Mouse (Mus musculus): ENCODE data around the gene Trim63.
A peak's percentile ranks its signal among the peaks of the same experiment; 100 is the strongest.
"Not testable (repeated sequence)": the region's sequence is repeated elsewhere in the genome, so short reads cannot be mapped to it uniquely, and the experiment has no call there.

The Trim63 gene

DNA sequence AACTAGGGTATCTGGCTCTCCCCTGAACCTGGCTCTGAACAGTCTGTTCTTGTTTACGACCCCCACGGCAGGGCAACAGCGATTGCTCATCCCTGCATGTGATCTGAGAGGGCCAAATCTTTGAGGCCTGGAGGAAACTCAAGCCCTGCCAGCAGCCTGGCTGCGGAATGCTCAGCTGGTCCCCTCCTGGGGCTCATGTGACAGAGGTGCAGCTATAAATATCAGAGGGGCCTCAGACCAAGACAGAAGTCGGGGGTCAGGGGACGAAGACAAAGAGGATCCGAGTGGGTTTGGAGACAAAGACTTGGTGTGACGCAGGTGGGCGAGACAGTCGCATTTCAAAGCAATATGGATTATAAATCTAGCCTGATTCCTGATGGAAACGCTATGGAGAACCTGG, at the start of gene Trim63:
Trim63 (plus strand) TSS at position 245 of the 400 bp plus-strand sequence.
- DNase-seq (ENCODE audit: low read depth), result no peak

DNA sequence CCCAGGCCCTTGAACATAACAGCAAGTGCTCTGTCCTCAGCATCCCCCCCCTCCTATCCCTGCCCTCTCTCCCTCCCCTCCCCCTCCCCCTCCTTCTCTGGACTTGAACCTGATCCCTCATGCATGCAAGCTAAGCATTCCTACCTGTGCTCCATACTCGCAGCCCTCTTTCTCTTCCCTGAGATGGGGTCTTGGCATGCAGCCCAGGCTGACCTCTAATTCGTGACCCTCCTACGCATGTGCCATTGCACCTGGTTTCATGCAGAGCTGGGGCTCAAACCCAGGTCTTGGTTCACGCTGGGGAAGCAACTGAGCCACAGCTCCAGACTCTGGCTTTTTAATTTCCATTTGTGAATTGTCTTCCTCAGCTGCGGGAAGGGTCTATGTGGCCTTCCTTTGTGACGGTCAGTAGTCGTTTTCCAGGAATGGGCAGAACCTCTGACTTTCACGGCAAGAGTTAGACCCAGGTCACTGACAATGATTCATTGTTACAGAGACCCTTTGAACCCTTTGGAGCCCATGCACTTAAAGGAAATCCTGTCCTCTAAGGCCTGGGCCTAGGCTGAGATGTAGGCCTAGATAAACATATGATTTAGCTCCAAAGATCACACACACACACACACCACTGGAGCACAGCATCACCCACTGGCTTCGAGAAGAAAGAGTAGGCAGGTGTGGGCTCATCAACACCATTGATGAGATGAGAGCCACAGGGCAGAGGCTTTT, 48.9 kb upstream of the Trim63 start:
- DNase-seq (ENCODE audit: low read depth), result no peak

GRCm38 (mm10) chr4:134268102-134268655, 46.7 kb upstream of the Trim63 start:
- DNase-seq (ENCODE audit: low read depth), result no peak

GRCm38 (mm10) chr4:134269622-134270021, 45.3 kb upstream of the Trim63 start:
- DNase-seq (ENCODE audit: low read depth), result peak; percentile 64

GRCm38 (mm10) chr4:134271979-134272378, 42.9 kb upstream of the Trim63 start:
- DNase-seq (ENCODE audit: low read depth), result no peak

GRCm38 (mm10) chr4:134272731-134273416, 42.0 kb upstream of the Trim63 start:
- peak; percentile 53 for DNase-seq (ENCODE audit: low read depth)

DNA sequence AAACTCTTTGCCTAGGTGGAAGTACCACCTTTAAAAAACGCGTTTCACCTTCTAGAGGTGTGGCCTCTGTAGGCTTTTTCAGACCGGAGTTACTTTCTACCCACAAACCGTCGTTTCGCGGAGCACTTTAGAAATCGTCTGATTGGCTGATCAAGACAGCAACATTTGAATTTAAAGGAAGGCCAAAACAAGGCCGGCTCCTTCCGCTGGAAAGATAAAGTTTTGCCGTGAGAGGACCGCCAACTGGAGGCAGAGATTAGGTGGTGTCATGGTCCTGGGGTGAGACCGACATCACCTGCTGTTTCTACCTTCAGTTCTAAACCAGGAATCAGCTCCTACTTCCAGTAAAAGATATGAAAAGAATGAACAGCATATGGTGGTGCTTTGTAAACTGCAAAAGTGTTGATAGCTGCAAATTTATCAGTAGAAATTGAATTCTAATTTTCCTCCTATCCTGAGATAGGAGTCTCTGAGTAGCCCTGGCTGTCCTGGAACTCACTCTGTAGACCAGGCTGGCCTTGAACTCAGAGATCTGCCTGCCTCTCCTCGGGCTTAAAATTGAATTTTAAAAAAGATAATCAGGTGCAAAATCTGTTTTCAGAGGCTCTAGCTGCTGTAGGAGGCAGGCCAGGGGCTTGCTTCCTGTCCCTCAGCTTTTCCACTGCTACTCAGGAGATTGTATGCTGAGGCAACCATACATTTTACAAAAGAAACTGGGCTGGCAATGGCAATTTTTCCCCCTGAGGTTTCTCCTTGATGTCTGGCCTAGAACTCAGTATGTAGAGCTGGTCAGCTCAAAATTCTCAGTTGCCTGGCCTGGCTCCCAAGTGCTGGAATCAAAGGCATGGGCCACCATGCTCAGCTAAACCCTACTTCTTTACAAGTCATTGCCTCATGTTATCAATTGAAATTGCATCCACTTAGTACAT, 41.2 kb upstream of the Trim63 start:
- DNase-seq (ENCODE audit: low read depth), result peak; percentile 92

GRCm38 (mm10) chr4:134284942-134285341, 30.0 kb upstream of the Trim63 start:
- no peak for DNase-seq (ENCODE audit: low read depth)

DNA sequence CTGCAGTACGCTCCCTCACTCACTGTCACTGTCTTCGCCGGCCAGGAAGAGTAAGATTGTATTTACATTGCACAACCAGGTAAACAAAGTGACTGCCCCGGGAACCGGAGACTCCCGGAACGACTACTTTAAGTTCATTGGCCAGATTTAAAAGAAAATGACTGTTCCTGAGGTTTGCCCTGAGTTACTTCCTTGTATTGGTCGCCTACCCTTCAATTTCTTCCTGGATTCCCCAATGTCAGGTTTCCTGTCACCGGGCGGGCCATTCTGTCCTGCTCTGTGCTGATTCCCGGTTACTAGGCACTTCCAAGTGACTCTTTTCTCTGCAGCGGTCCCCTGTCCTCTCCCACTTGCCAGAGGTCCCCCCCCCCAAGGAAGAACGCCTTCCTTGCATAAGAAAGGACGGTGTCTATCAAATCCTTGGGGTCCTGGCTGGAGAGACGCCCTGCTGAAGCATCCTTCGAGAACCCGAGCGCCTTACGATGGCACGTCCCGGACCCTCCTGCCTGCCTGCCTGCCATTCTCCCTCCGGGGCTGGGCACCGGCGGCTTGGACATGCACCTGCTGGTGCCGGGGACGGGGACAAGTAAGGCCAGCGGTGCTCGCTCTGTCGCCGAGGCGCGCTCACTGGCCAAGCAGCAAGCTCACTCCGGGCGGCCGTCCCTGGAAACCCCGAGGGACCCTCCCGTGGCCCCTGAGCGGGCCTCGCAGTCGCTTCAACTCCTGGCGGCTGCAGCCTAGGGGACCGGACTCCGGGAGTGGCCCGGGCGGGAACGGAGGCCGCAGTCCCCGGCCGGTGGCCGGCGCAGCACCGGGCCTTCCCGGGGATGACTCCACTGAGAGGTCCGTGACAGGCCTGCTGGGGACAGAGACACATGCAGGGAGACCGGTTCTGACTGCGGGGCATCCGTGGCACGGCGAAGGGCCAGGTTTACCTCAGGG, 28.4 kb upstream of the Trim63 start:
- DNase-seq (ENCODE audit: low read depth), result no peak

DNA sequence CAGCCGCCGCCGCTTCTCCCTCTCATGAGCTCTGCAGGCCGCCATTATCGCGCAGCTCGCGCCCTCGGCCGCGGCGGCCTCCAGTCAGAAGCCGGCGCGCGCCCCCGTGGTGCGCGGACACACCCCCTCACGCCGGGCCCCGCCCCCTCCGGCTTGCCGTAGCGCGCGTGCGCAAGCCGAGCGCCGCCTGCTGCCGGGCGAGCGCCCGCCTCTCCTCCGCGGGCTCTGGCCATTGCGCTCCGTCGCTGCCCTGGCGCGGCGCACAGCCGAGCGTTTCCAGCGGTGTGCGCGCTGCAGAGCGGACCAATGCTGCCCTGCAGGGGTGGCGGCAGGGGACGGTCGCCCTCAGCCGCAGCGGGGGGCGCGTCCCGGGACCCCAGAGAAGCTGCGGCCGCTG, 27.8 kb upstream of the Trim63 start:
- DNase-seq (ENCODE audit: low read depth), result peak; percentile 97

- peak; percentile 89 for DNase-seq (ENCODE audit: low read depth)
These were observed 27.3 kb upstream of the Trim63 start, which contains the start of gene Pdik1l for GRCm38 (mm10) chr4:134287575-134288025. Gene Pdik1l (minus strand): TSS chr4:134287895.

GRCm38 (mm10) chr4:134288397-134289256, 26.3 kb upstream of the Trim63 start:
- no peak for DNase-seq (ENCODE audit: low read depth)

- DNase-seq (ENCODE audit: low read depth), result peak; percentile 92
These were observed 22.9 kb upstream of the Trim63 start for GRCm38 (mm10) chr4:134292067-134292466.

GRCm38 (mm10) chr4:134293061-134293691, 21.7 kb upstream of the Trim63 start:
- DNase-seq (ENCODE audit: low read depth), result peak; percentile 32

- DNase-seq (ENCODE audit: low read depth), result no peak
These were observed 21.2 kb upstream of the Trim63 start for GRCm38 (mm10) chr4:134293692-134294163.

DNA sequence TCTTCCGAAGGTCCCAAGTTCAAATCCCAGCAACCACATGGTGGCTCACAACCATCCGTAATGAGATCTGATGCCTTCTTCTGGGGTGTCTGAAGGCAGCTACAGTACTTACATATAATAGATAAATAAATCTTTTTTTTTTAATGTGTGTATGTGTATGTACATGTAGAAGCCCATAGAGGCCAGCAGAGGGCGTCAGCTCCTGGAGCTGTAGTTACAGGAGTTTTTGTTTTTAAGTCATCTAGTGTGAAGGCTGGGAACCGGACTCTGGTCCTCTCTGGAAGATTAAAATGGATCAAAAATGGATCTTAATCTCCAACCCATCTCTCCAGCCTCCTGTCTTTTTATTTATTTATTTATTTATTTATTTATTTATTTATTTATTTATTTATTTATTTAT, 18.8 kb upstream of the Trim63 start:
- not testable (repeated sequence) for DNase-seq (ENCODE audit: low read depth)

- peak; percentile 37 for DNase-seq (ENCODE audit: low read depth)
These were observed 18.4 kb upstream of the Trim63 start for GRCm38 (mm10) chr4:134296523-134296922.

GRCm38 (mm10) chr4:134297369-134297768, 17.6 kb upstream of the Trim63 start:
- no peak for DNase-seq (ENCODE audit: low read depth)
